Mouse (Mus musculus) ES-E14 (cell line): ENCODE measurements around the gene Hoxa6. TPM values are rescaled to one million over a fixed set of nuclear protein-coding genes. Genes with fewer than 3 reads are reported as not detected.

Experiments
- DNase-seq: peaks from one replicate; pipeline ENCODE4 v3.0.0-alpha.2; 2013; ENCODE audit warnings: low read depth, low spot score
- H3K27ac ChIP-seq: 2 replicates; pipeline ENCODE4 v1.5.1; 2012; ENCODE audit warnings: low read depth, mild to moderate bottlenecking, low read length, moderate library complexity, mixed read lengths; ENCODE audit not compliant: poor library complexity, insufficient read depth, severe bottlenecking
- H3K36me3 ChIP-seq: 2 replicates; pipeline ENCODE4 v1.6.1; 2012; ENCODE audit warnings: mild to moderate bottlenecking, low read length, moderate library complexity, mixed read lengths; ENCODE audit not compliant: control insufficient read depth, poor library complexity, insufficient read depth, severe bottlenecking
- H3K4me1 ChIP-seq, 2 experiments: fragments of 150-350 bp in 1 of 2; sonication (generic) in 1 of 2; 2 replicates each; pipeline ENCODE4 v1.6.1; 2012; ENCODE audit warnings: low read length in 2 of 2, mild to moderate bottlenecking in 1 of 2, mixed read lengths in 1 of 2; ENCODE audit not compliant: control insufficient read depth in 2 of 2, insufficient read depth in 2 of 2, poor library complexity in 1 of 2
- H3K4me3 ChIP-seq, 2 experiments: fragments of 150-350 bp in 1 of 2; sonication (generic) in 1 of 2; 2 replicates each; pipeline ENCODE4 v1.5.1; 2012; ENCODE audit warnings: low read length in 2 of 2, low read depth in 1 of 2, mild to moderate bottlenecking in 1 of 2, mixed read lengths in 1 of 2; ENCODE audit not compliant: insufficient read depth in 1 of 2, poor library complexity in 1 of 2, severe bottlenecking in 1 of 2
- H3K9ac ChIP-seq: 2 replicates; pipeline ENCODE4 v1.6.1; 2012; ENCODE audit warnings: low read depth, mild to moderate bottlenecking, low read length, mixed read lengths; ENCODE audit not compliant: poor library complexity, insufficient read depth, severe bottlenecking
- H3K9me3 ChIP-seq: fragments of 150-350 bp; sonication (generic); 2 replicates; pipeline ENCODE4 v1.6.1; 2012; ENCODE audit warnings: low read depth, mild to moderate bottlenecking, low read length; ENCODE audit not compliant: control insufficient read depth, insufficient read depth
- CHD2 ChIP-seq: IDR thresholded peaks from 2 replicates; pipeline ENCODE4 v1.6.1; 2014; ENCODE audit warnings: mild to moderate bottlenecking, low read depth, low read length, inconsistent platforms
- HCFC1 ChIP-seq: IDR thresholded peaks from 2 replicates; pipeline ENCODE4 v1.6.1; 2012; ENCODE audit warnings: low read length, inconsistent platforms, borderline replicate concordance; ENCODE audit not compliant: insufficient read depth
- MAFK ChIP-seq: IDR thresholded peaks from 2 replicates; pipeline ENCODE4 v1.6.1; 2014; ENCODE audit warnings: mild to moderate bottlenecking, low read depth, low read length, inconsistent platforms; ENCODE audit not compliant: insufficient read depth
- ZC3H11A ChIP-seq: IDR thresholded peaks from 2 replicates; pipeline ENCODE4 v1.6.1; 2012; ENCODE audit warnings: low read depth, mild to moderate bottlenecking, inconsistent platforms, low read length, borderline replicate concordance
- ZNF384 ChIP-seq: IDR thresholded peaks from 2 replicates; pipeline ENCODE4 v1.6.1; 2012; ENCODE audit warnings: low read depth, low read length, inconsistent platforms
- in situ Hi-C, 2 experiments: fragments of 600-800 bp; cut with MboI; formaldehyde crosslinking; loops; one replicate each; pipeline ENCODE4 v1.15.1; 2025; ENCODE audit warnings: low sequenced_read_pairs in 2 of 2, inconsistent platforms in 1 of 2; ENCODE audit not compliant: unreplicated experiment in 2 of 2
- total RNA-seq: library from RNA; depleted of rRNA; stranded (reverse); fragments of 300-350 nt; gene quantifications from 2 replicates; pipeline ENCODE4 v1.2.3, GENCODE M21; 2012

The Hoxa6 gene
- total RNA-seq, 1 experiment = not detected

GRCm38 (mm10) chr6:52229558-52230416, 21.3 kb upstream of the Hoxa6 start:
- Histone ChIP-seq H3K27ac (no peak overlapping the region), H3K9ac (no peak overlapping the region)

GRCm38 (mm10) chr6:52228475-52229465, 20.2 kb upstream of the Hoxa6 start:
- H3K36me3 ChIP-seq = no peaks in the 10 kb centered on the region
- no peak overlapping the region for H3K9ac ChIP-seq
- in situ Hi-C loops = loop anchor here (10.0 kb wide), 3 partner anchors 64 to 1054 kb away; partner anchors contain the start of gene Hoxa2 (in 2 of the 2)
- H3K9me3 ChIP-seq = no peaks in the 10 kb centered on the region
- H3K4me1 ChIP-seq = peaks cover 0 to 5% of the 10 kb centered on the region in 2 experiments; a peak in 1 of 4 replicates
- no peak overlapping the region for H3K4me3 ChIP-seq
- TF ChIP-seq HCFC1 (no peak), MAFK (no peak), ZC3H11A (no peak), ZNF384 (no peak), CHD2 (no peak)
- no peak for DNase-seq
- H3K27ac ChIP-seq = no peak overlapping the region

More at GRCm38 (mm10) chr6:52229558-52230416, 21.3 kb upstream of the Hoxa6 start:
- TF ChIP-seq ZC3H11A (no peak), ZNF384 (no peak), CHD2 (no peak), HCFC1 (no peak), MAFK (no peak)
- no peak for DNase-seq
- H3K9me3 ChIP-seq = no peaks in the 10 kb centered on the region
- in situ Hi-C loops = loop anchor here (10.0 kb wide), 3 partner anchors 65 to 1055 kb away; partner anchors contain the start of gene Hoxa2 (in 2 of the 2)
- H3K4me3 ChIP-seq = peak overlapping the region in 1 of 2 experiments; percentile 11; a peak in 1 of 4 replicates
- H3K36me3 ChIP-seq = no peaks in the 10 kb centered on the region
- H3K4me1 ChIP-seq = peaks cover 0 to 5% of the 10 kb centered on the region in 2 experiments; a peak in 1 of 4 replicates

- H3K9ac ChIP-seq = no peak overlapping the region
- in situ Hi-C loops = loop anchor here (10.0 kb wide), 3 partner anchors 63 to 1053 kb away; partner anchors contain the start of gene Hoxa2 (in 2 of the 2)
- no peak overlapping the region for H3K27ac ChIP-seq
Observed at GRCm38 (mm10) chr6:52227470-52228222, 19.1 kb upstream of the Hoxa6 start.

More at GRCm38 (mm10) chr6:52227470-52228222, 19.1 kb upstream of the Hoxa6 start:
- H3K9me3 ChIP-seq = no peaks in the 10 kb centered on the region
- no peak for DNase-seq
- TF ChIP-seq ZNF384 (no peak), ZC3H11A (no peak)
- H3K4me3 ChIP-seq = no peak overlapping the region
- no peaks in the 10 kb centered on the region for H3K36me3 ChIP-seq
- peaks cover 0 to 3% of the 10 kb centered on the region in 2 experiments; a peak in 1 of 4 replicates for H3K4me1 ChIP-seq
